Mouse (Mus musculus) small intestine, adult 2 months (tissue): ENCODE results near the gene Itga9.

ENCODE experiments used
- CTCF ChIP-seq: fragments of 200-500 bp; IDR thresholded peaks from 2 replicates; pipeline ENCODE4 v1.5.1; 2012; ENCODE audit warnings: low read depth, mild to moderate bottlenecking, control low read depth, inconsistent platforms, low read length, moderate library complexity, mixed read lengths; ENCODE audit not compliant: insufficient replicate concordance, insufficient read length; ENCODE audit errors: extremely low read depth
- POLR2A ChIP-seq: fragments of 200-500 bp; IDR thresholded peaks from 2 replicates; pipeline ENCODE4 v1.6.1; 2012; ENCODE audit warnings: low read depth, mild to moderate bottlenecking, control low read depth, inconsistent platforms, low read length, moderate library complexity

- TF ChIP-seq CTCF: no peak
- TF ChIP-seq POLR2A: no peak
These were observed 120.1 kb downstream of the Itga9 start for GRCm38 (mm10) chr9:118726550-118726949.
